21 mouse cellular contexts compared by ENCODE assay signal in the genomic region with DNA sequence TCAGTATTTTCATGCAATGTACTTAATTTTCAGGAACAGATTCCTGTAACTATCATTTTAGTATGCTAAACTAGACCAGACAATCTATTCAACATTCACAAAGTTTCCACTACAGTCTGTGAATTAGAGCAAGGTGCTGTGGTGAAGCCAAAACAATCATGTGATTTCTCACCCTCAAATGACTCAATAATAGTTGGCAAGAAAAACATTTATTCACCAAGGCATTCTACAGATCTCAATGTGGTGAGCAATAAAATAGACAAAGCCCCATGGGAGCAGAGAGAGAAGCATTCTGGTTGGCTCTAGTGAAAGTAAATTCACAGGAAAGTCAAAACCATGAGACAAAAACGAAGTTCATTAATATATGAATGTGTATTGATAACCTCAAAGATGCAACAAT.
"Had no signal": no experiment of that assay in that cellular context is flagged by ENCODE, and none has a peak within 500 bp of the region (broad histone marks: within the 10 kb centered on the region; RNA-seq: fewer than 3 reads in every experiment).

No protein-coding gene starts in this region.

- H3K4me3 ChIP-seq: kidney, embryonic 15.5 days; left cerebral cortex, adult 2 months; limb, embryonic 10.5 days; limb, embryonic 13.5 days; liver, embryonic 12.5 days; liver, embryonic 15.5 days; lung, embryonic 15.5 days; neural tube, embryonic 12.5 days; neural tube, embryonic 15.5 days had no signal

- H3K9ac ChIP-seq: kidney, embryonic 15.5 days; limb, embryonic 13.5 days; liver, embryonic 12.5 days; liver, embryonic 15.5 days; lung, embryonic 15.5 days; neural tube, embryonic 12.5 days; neural tube, embryonic 15.5 days had no signal

- H3K4me1 ChIP-seq: kidney, embryonic 15.5 days; limb, embryonic 10.5 days; limb, embryonic 13.5 days; liver, embryonic 12.5 days; liver, embryonic 15.5 days; lung, embryonic 15.5 days; neural tube, embryonic 12.5 days; neural tube, embryonic 15.5 days had no signal

- H3K36me3 ChIP-seq: kidney, embryonic 15.5 days; limb, embryonic 10.5 days; limb, embryonic 13.5 days; liver, embryonic 12.5 days; liver, embryonic 15.5 days; lung, embryonic 15.5 days; neural tube, embryonic 12.5 days; neural tube, embryonic 15.5 days had no signal

- H3K27ac ChIP-seq: kidney, embryonic 15.5 days; left cerebral cortex, adult 2 months; limb, embryonic 10.5 days; limb, embryonic 13.5 days; liver, embryonic 12.5 days; liver, embryonic 15.5 days; lung, embryonic 15.5 days; neural tube, embryonic 12.5 days; neural tube, embryonic 15.5 days had no signal

- ATAC-seq: liver, embryonic 12.5 days had no signal

- H3K27me3 ChIP-seq: kidney, embryonic 15.5 days; limb, embryonic 13.5 days; liver, embryonic 12.5 days; liver, embryonic 15.5 days; lung, embryonic 15.5 days; neural tube, embryonic 12.5 days; neural tube, embryonic 15.5 days had no signal

- DNase-seq: kidney, adult 8-10 months; kidney, postnatal 10 days; kidney, postnatal 36 days; layer of hippocampus, postnatal 36 days; liver; lung, adult 18-20 months; lung, postnatal 10 days; lung, postnatal 4 days; midbrain, embryonic 14.5 days; thymus, adult 2 months; thymus, postnatal 14 days; thymus, postnatal 4 days had no signal
